Mouse (Mus musculus) lung, adult 2 months (tissue): ENCODE results near the gene Nudt14.

Source experiments
- CTCF ChIP-seq: fragments of 200-500 bp; IDR thresholded peaks from 2 replicates; pipeline ENCODE4 v1.5.1; 2011; ENCODE audit warnings: mild to moderate bottlenecking, low read length, control low read depth; ENCODE audit not compliant: insufficient read depth
- POLR2A ChIP-seq: fragments of 200-500 bp; IDR thresholded peaks from 2 replicates; pipeline ENCODE4 v1.6.1; 2011; ENCODE audit warnings: low read depth, mild to moderate bottlenecking, control low read depth, low read length, borderline replicate concordance; ENCODE audit errors: extremely low read depth

- TF ChIP-seq POLR2A = no peak
- no peak for TF ChIP-seq CTCF
Observed at GRCm38 (mm10) chr12:112917906-112918305, 24.0 kb downstream of the Nudt14 start.
